Mouse (Mus musculus) embryonic facial prominence, embryonic 12.5 days (tissue): ENCODE measurements at regions not wholly inside any gene's neighbourhood (a gene's known extent, or its start where the extent isn't known, plus 50 kb on each side); places are given as distances from the start of the nearest gene placed in this dataset. TPM values are rescaled to one million over a fixed set of nuclear protein-coding genes. Genes with fewer than 3 reads are reported as not detected.

Source experiments
- ATAC-seq: fragments of 200-750 bp; cut with Nextera tagmentation; 2 replicates; pipeline ENCODE4 v1.8.0; 2017; ENCODE audit not compliant: insufficient number of reproducible peaks, insufficient read depth, low FRiP score, low TSS enrichment
- H3K27ac ChIP-seq: fragments of 300-500 bp; sonication (generic); 2 replicates; pipeline ENCODE4 v1.5.1; 2016; ENCODE audit warnings: mild to moderate bottlenecking
- H3K27me3 ChIP-seq: fragments of 300-500 bp; sonication (generic); 2 replicates; pipeline ENCODE4 v1.6.1; 2016; ENCODE audit warnings: mild to moderate bottlenecking, moderate library complexity
- H3K36me3 ChIP-seq: fragments of 300-500 bp; sonication (generic); 2 replicates; pipeline ENCODE4 v1.6.1; 2016; ENCODE audit warnings: mild to moderate bottlenecking
- H3K4me1 ChIP-seq: fragments of 300-500 bp; sonication (generic); 2 replicates; pipeline ENCODE4 v1.6.1; 2016
- H3K4me2 ChIP-seq: fragments of 300-500 bp; sonication (generic); replicated peaks from 2 replicates; pipeline ENCODE4 v1.6.1; 2016; ENCODE audit warnings: mild to moderate bottlenecking, moderate library complexity
- H3K4me3 ChIP-seq: fragments of 300-500 bp; sonication (generic); 2 replicates; pipeline ENCODE4 v1.5.1; 2016; ENCODE audit warnings: mild to moderate bottlenecking
- H3K9ac ChIP-seq: fragments of 300-500 bp; sonication (generic); 2 replicates; pipeline ENCODE4 v1.6.1; 2016; ENCODE audit warnings: mild to moderate bottlenecking, moderate library complexity
- H3K9me3 ChIP-seq: fragments of 300-500 bp; sonication (generic); 2 replicates; pipeline ENCODE4 v1.6.1; 2016; ENCODE audit warnings: mild to moderate bottlenecking, moderate library complexity
- WGBS: fragments of 180-500 bp; shearing (Covaris S2); methylation state at CpG from one replicate; pipeline ENCODE4 v1.1.7; 2016; 5-methylcytosine and 5-hydroxymethylcytosine counted together
- microRNA-seq: library from miRNA; unstranded; fragments of <30 nt; microRNA quantifications from one replicate; pipeline ENCODE4, GENCODE M21; 2017

DNA sequence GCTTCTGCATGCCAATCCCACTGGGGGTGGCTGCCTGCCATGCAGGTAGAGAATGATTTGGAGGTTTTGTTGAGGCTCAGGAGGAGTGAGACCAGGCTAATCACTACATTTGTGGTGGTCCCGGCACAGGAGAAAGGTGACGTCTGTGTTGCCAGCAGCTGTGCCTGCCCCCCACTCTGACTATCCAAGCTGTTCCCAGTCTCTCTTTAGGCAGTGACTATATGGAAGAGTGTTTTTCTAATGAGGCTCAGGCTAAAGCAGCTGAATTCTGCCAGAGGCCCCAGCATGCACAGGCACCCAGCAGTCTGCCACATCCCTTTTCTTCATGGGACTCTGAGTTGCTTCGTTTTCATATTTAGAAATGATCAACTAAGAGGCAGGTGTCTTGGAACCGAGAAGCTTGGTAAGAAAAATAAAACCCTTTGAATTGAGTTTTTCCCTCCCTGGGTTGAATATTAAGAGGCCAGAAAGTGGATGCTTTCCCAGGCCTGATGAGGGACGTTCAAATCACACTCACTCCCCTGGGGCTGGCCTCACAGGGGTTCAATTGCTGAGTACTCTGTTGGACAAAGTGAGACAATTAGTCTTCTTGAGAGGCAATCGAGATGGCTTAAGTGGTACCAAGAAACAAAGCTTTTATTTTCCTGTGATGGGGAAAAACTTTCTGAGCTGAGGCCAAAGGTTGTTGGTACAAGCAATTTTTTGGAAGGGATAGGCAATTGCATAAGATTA is 82.5 kb upstream of the Dab1 start:
- H3K27ac ChIP-seq: no peak overlapping the region
- no peaks in the 10 kb centered on the region for H3K36me3 ChIP-seq
- 44% methylated on average over 6 of the region's 6 CpGs for WGBS
- H3K27me3 ChIP-seq: no peaks in the 10 kb centered on the region
- no peak overlapping the region for H3K4me2 ChIP-seq
- ATAC-seq: no peak
- H3K9ac ChIP-seq: no peak overlapping the region
- no peaks in the 10 kb centered on the region for H3K4me1 ChIP-seq
- H3K9me3 ChIP-seq: no peaks in the 10 kb centered on the region
- H3K4me3 ChIP-seq: no peak overlapping the region

DNA sequence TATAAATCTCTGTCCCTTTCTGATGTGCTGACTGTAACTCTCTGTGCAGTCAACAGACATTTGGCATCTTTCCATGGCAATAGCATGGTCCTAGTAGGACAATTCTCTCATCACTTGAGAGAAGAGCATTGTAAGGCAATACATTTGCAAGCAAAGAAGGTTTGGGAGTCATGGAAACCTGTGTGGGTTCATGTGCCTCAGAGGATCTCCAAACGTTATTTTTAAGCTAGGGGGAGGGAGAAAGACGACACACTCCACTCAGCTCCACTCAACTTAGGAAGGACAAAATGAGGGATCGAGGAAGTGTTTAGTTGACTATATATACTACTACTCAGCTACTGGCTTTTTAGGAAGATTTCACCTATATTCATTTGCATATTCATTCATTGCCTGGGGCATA is 78.2 kb upstream of the Dab1 start:
- H3K36me3 ChIP-seq: no peaks in the 10 kb centered on the region
- 68% methylated on average over 3 of the region's 3 CpGs for WGBS

DNA sequence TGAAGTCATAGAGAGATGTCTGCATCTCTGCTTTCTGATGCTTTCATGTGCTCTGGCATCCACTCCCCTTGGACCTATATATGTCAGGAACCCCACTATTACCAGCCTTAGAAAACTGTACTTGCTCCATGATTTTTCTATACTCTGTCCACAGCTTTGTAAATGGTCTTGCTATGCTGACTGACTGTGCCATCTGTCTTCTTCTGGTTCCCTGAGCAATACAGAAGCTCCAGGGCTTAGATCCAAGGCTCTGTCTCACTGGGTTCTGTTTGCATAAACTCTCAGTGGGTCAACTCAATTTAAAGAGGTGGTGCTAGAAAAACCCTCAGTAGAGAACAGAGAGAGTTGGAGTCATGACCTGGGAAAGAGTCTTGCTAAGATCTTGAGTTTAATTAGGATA is 71.9 kb upstream of the Dab1 start:
- H3K4me1 ChIP-seq: no peaks in the 10 kb centered on the region
- H3K27ac ChIP-seq: no peak overlapping the region
- ATAC-seq: no peak
- no peaks in the 10 kb centered on the region for H3K27me3 ChIP-seq
- H3K36me3 ChIP-seq: no peaks in the 10 kb centered on the region
- no peak overlapping the region for H3K4me3 ChIP-seq
- H3K4me2 ChIP-seq: no peak overlapping the region
- no peak overlapping the region for H3K9ac ChIP-seq
- H3K9me3 ChIP-seq: no peaks in the 10 kb centered on the region

More for the DNA sequence above, 78.2 kb upstream of the Dab1 start:
- ATAC-seq: no peak
- no peaks in the 10 kb centered on the region for H3K27me3 ChIP-seq
- no peak overlapping the region for H3K9ac ChIP-seq
- H3K4me2 ChIP-seq: no peak overlapping the region
- H3K4me1 ChIP-seq: no peaks in the 10 kb centered on the region
- no peak overlapping the region for H3K4me3 ChIP-seq
- no peak overlapping the region for H3K27ac ChIP-seq
- H3K9me3 ChIP-seq: no peaks in the 10 kb centered on the region

- H3K27ac ChIP-seq: no peak overlapping the region
- no peak for ATAC-seq
- H3K36me3 ChIP-seq: no peaks in the 10 kb centered on the region
- 83% methylated on average over 3 of the region's 3 CpGs for WGBS
- H3K4me3 ChIP-seq: no peak overlapping the region
- H3K9me3 ChIP-seq: no peaks in the 10 kb centered on the region
- H3K9ac ChIP-seq: no peak overlapping the region
- no peaks in the 10 kb centered on the region for H3K27me3 ChIP-seq
- no peaks in the 10 kb centered on the region for H3K4me1 ChIP-seq
- H3K4me2 ChIP-seq: no peak overlapping the region
Observed at GRCm38 (mm10) chr4:103552476-103552875, 66.7 kb upstream of the Dab1 start.

- Histone ChIP-seq H3K9ac (no peak overlapping the region), H3K36me3 (no peaks in the 10 kb centered on the region), H3K27ac (no peak overlapping the region), H3K9me3 (no peaks in the 10 kb centered on the region), H3K4me1 (no peaks in the 10 kb centered on the region), H3K4me2 (no peak overlapping the region), H3K4me3 (no peak overlapping the region), H3K27me3 (no peaks in the 10 kb centered on the region)
- ATAC-seq: no peak
- 52% methylated on average over 4 of the region's 4 CpGs for WGBS
Observed at GRCm38 (mm10) chr4:103553188-103553587, 66.0 kb upstream of the Dab1 start.

DNA sequence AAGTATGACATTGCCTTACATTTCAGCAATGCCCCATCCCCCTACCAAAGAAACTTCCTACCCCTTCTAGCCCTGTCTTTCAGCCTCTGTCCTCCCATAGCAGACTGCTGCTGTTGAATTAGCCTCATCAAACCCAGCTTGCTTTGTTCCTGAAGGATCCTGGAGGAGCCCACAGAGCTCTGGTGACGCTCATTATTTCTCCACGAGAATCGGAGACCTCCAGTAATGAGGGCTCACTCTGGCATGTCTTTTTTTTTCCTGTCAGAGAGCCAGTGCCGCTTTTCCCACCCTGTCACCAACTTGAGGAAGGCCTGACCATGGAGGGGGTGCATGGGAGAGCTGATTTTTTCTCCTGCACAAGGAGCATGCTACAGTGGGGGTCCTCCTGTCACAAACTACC is 64.6 kb upstream of the Dab1 start:
- H3K9me3 ChIP-seq: no peaks in the 10 kb centered on the region
- H3K27me3 ChIP-seq: no peaks in the 10 kb centered on the region
- H3K9ac ChIP-seq: no peak overlapping the region
- no peak for ATAC-seq
- H3K4me2 ChIP-seq: no peak overlapping the region
- H3K4me3 ChIP-seq: no peak overlapping the region
- no peaks in the 10 kb centered on the region for H3K4me1 ChIP-seq
- 77% methylated on average over 4 of the region's 4 CpGs for WGBS
- H3K27ac ChIP-seq: no peak overlapping the region
- no peaks in the 10 kb centered on the region for H3K36me3 ChIP-seq

Small RNA genes lying in the stretch of these regions (microRNA-seq; reads per million reads assigned to microRNA genes)
- gene Gm23064: not detected
